14 mouse cellular contexts compared by ENCODE assay signal in the genomic region with DNA sequence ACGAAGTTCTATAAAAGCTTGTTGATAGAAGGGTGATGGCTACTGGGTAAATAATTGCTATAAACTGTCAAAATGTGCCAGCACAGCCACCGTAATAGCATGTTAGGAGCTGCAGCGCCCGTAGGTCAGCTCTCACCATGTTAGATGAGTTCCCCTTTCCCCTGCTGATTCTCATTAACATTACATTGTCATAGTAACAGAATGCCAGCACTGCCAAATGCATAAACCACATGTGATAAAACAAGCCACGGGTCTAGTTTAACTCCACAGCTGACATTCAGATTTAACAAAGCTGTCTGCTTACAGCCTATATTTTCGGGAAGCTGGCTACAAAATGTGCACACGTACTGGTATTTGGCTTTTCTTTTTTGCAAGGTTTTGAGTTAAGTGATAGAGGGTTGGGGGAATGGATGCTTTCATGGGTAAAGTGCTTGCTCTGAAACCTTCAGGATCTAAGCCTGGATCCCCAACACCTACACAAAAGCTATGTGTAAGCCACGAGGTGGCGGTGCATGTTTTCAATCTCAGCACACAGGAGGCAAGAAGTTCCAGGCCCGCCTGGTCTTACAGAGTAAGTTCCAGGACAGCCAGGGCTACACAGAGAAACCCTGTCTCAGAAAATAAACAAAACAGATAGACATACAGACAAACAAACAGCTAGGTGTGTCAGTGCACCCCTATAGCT.
DNase-seq lines count a peak whose midpoint lies in the region; ATAC-seq and TF ChIP-seq lines count a peak whose summit lies in the region.
"Had no signal": no experiment of that assay in that cellular context is flagged by ENCODE, and none has a peak within 500 bp of the region (broad histone marks: within the 10 kb centered on the region; RNA-seq: fewer than 3 reads in every experiment).

No protein-coding gene starts in this region.

- no peak for TF ChIP-seq CTCF in lung, embryonic 14.5 days (IDR thresholded peaks at IDR 0.05; ENCODE audit: low read depth)
- no peak for TF ChIP-seq CTCF in lung, adult 2 months (IDR thresholded peaks at IDR 0.05; ENCODE audit: insufficient read depth, low read length)

- no peaks in the 10 kb centered on the region for H3K9me3 ChIP-seq in embryonic facial prominence, embryonic 14.5 days (ENCODE audit: control insufficient read depth, low read length)
- no peaks in the 10 kb centered on the region for H3K9me3 ChIP-seq in embryonic facial prominence, embryonic 10.5 days
- H3K9me3 ChIP-seq in lung, embryonic 14.5 days (ENCODE audit: low read depth, low read length): peaks cover 3% of the 10 kb centered on the region; the same call in 1 of the 2 replicates
- H3K9me3 ChIP-seq in neural tube, embryonic 15.5 days (replicated peaks): no peaks in the 10 kb centered on the region
- H3K9me3 ChIP-seq: lung, embryonic 15.5 days had no signal

- no peaks in the 10 kb centered on the region for H3K4me1 ChIP-seq in embryonic facial prominence, embryonic 14.5 days (ENCODE audit: control insufficient read depth, insufficient read depth, low read length)
- no peaks in the 10 kb centered on the region for H3K4me1 ChIP-seq in embryonic facial prominence, embryonic 10.5 days
- no peaks in the 10 kb centered on the region for H3K4me1 ChIP-seq in lung, embryonic 14.5 days (ENCODE audit: insufficient read depth)
- H3K4me1 ChIP-seq in lung, adult 2 months (ENCODE audit: control insufficient read depth, insufficient read depth, low read length): no peaks in the 10 kb centered on the region; the same call in 1 of the 2 replicates
- no peaks in the 10 kb centered on the region for H3K4me1 ChIP-seq in neural tube, embryonic 15.5 days
- H3K4me1 ChIP-seq: limb, embryonic 12.5 days; lung, embryonic 15.5 days had no signal

- TF ChIP-seq POLR2A in lung, adult 2 months (IDR thresholded peaks at IDR 0.05; ENCODE audit: borderline replicate concordance, extremely low read depth, low read depth, low read length): no peak

- 59% methylated on average over 10 of the region's 10 CpGs for WGBS in embryonic facial prominence, embryonic 14.5 days
- whole genome bisulfite sequencing in embryonic facial prominence, embryonic 10.5 days: 84% methylated on average over 10 of the region's 10 CpGs
- 69% methylated on average over 10 of the region's 10 CpGs for WGBS in lung, embryonic 14.5 days
- WGBS in lung, adult 2 months: 75% methylated on average over 10 of the region's 10 CpGs
- 68% methylated on average over 10 of the region's 10 CpGs for WGBS in neural tube, embryonic 15.5 days

- H3K4me3 ChIP-seq in embryonic facial prominence, embryonic 14.5 days (ENCODE audit: low read depth, low read length): no peak overlapping the region
- no peak overlapping the region for H3K4me3 ChIP-seq in embryonic facial prominence, embryonic 10.5 days
- H3K4me3 ChIP-seq in lung, embryonic 14.5 days (ENCODE audit: low read depth, low read length): no peak overlapping the region
- no peak overlapping the region for H3K4me3 ChIP-seq in lung, adult 2 months (replicated peaks; ENCODE audit: extremely low read depth, low read depth, low read length)
- no peak overlapping the region for H3K4me3 ChIP-seq in neural tube, embryonic 15.5 days (replicated peaks)
- H3K4me3 ChIP-seq: limb, embryonic 12.5 days; lung, embryonic 15.5 days had no signal

- H3K27me3 ChIP-seq in embryonic facial prominence, embryonic 14.5 days (replicated peaks; ENCODE audit: control insufficient read depth, insufficient read depth, low read length): no peaks in the 10 kb centered on the region
- H3K27me3 ChIP-seq in embryonic facial prominence, embryonic 10.5 days (replicated peaks; ENCODE audit: low read depth, poor library complexity, severe bottlenecking): no peaks in the 10 kb centered on the region
- H3K27me3 ChIP-seq in lung, embryonic 14.5 days (ENCODE audit: insufficient read depth, low read length): no peaks in the 10 kb centered on the region
- H3K27me3 ChIP-seq in neural tube, embryonic 15.5 days (replicated peaks): no peaks in the 10 kb centered on the region
- H3K27me3 ChIP-seq: limb, embryonic 12.5 days; lung, embryonic 15.5 days had no signal

- no peak overlapping the region for H3K9ac ChIP-seq in embryonic facial prominence, embryonic 14.5 days (ENCODE audit: low read depth, low read length)
- H3K9ac ChIP-seq in lung, embryonic 14.5 days: no peak overlapping the region
- no peak overlapping the region for H3K9ac ChIP-seq in neural tube, embryonic 15.5 days (replicated peaks)
- H3K9ac ChIP-seq: limb, embryonic 12.5 days; lung, embryonic 15.5 days had no signal

- ATAC-seq in embryonic facial prominence, embryonic 14.5 days (ENCODE audit: low read depth): no peak
- ATAC-seq in lung, embryonic 14.5 days (ENCODE audit: insufficient read depth): no peak
- ATAC-seq in neural tube, embryonic 15.5 days (ENCODE audit: low FRiP score): peak; percentile 70; the same call in 1 of the 2 replicates
- ATAC-seq: intestine, postnatal 0 days had no signal

- peak; percentile 43 for DNase-seq in embryonic facial prominence, embryonic 14.5 days (ENCODE audit: low spot score)
- DNase-seq in embryonic facial prominence, embryonic 10.5 days (ENCODE audit: low spot score): no peak
- peak; percentile 5 for DNase-seq in lung, embryonic 14.5 days
- DNase-seq in lung, adult 2 months: no peak
- DNase-seq in layer of hippocampus, adult 18-20 months (ENCODE audit: low spot score in 2 of 2): peak; percentile 16 to 70
- no peak for DNase-seq in yolk sac, embryonic 10.5 days (ENCODE audit: low spot score)
- no peak for DNase-seq in urinary bladder, postnatal 36 days (ENCODE audit: low spot score in 2 of 2)
- DNase-seq: cerebellum, postnatal 36 days; gastrocnemius, postnatal 36 days; heart, postnatal 14 days had no signal

- no peaks in the 10 kb centered on the region for H3K36me3 ChIP-seq in embryonic facial prominence, embryonic 14.5 days (ENCODE audit: control insufficient read depth, insufficient read depth, low read length)
- no peaks in the 10 kb centered on the region for H3K36me3 ChIP-seq in embryonic facial prominence, embryonic 10.5 days (replicated peaks)
- no peaks in the 10 kb centered on the region for H3K36me3 ChIP-seq in lung, embryonic 14.5 days (ENCODE audit: insufficient read depth)
- no peaks in the 10 kb centered on the region for H3K36me3 ChIP-seq in neural tube, embryonic 15.5 days
- H3K36me3 ChIP-seq: limb, embryonic 12.5 days; lung, embryonic 15.5 days had no signal

- H3K4me2 ChIP-seq in embryonic facial prominence, embryonic 14.5 days (ENCODE audit: low read depth, low read length): no peak overlapping the region
- H3K4me2 ChIP-seq in lung, embryonic 14.5 days: no peak overlapping the region
- H3K4me2 ChIP-seq in neural tube, embryonic 15.5 days: no peak overlapping the region
- H3K4me2 ChIP-seq: limb, embryonic 12.5 days; lung, embryonic 15.5 days had no signal

- no peak overlapping the region for H3K27ac ChIP-seq in embryonic facial prominence, embryonic 14.5 days (replicated peaks; ENCODE audit: low read depth, low read length)
- H3K27ac ChIP-seq in embryonic facial prominence, embryonic 10.5 days (replicated peaks): no peak overlapping the region
- no peak overlapping the region for H3K27ac ChIP-seq in lung, embryonic 14.5 days (ENCODE audit: low read depth)
- no peak overlapping the region for H3K27ac ChIP-seq in neural tube, embryonic 15.5 days (replicated peaks)
- H3K27ac ChIP-seq: limb, embryonic 12.5 days; lung, embryonic 15.5 days had no signal

Comparison
In these comparisons a context has a peak if more than half of its experiments do, and no peak if none do; other contexts are left out.
1. DNase-seq: peak in embryonic facial prominence, embryonic 14.5 days (single experiment), lung, embryonic 14.5 days (single experiment) and layer of hippocampus, adult 18-20 months (2 of 2); none in embryonic facial prominence, embryonic 10.5 days (single experiment), lung, adult 2 months (single experiment), yolk sac, embryonic 10.5 days (single experiment) and urinary bladder, postnatal 36 days (0 of 2).